Comparison of ENCODE assay signal across 8 mouse cellular contexts in the genomic region with DNA sequence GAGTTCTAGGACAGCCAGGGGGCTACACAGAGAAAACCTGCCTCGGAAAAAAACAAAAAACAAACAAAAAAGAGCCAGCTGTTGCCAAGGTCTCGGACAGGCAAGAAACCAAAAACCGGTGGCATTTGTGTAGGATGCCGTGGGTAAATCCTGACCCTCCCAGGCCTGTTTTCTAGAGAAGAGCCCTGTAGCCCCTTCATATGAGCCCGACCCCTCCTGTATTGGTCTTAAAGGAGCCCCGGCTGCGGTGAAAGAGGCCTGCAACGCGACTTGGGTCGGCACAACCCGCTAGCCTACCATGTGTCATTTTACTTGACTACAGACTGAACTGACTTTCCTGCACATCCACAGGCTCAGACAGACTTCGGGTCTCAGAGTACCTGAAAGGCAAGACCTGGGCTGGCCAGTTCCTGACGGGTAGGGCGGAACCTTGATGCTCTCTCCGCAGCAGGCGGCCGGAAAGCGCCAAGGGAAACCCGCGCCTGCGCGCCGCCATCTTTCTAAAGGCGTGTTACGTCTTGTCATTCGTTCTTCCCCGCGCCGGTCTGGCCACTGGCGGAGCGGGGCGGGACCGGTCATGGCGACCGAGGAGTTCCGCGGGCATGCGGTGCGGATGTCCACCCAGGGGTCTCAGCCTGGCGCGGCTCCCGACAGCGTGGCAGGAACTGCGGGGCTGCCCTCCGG. TPM values are rescaled to one million over a fixed set of nuclear protein-coding genes. Genes with fewer than 3 reads are reported as not detected.
DNase-seq lines count a peak whose midpoint lies in the region; ATAC-seq lines count a peak whose summit lies in the region.

TSS of gene Fam219b (plus strand) at position 485 of the 684 bp plus-strand sequence.

- ATAC-seq in heart, embryonic 14.5 days (ENCODE audit: insufficient number of reproducible peaks, insufficient read depth, low FRiP score, low read depth) = peak; percentile 83
- ATAC-seq in liver, embryonic 12.5 days = peak; percentile 91

- peaks cover 66% of the 10 kb centered on the region for H3K36me3 ChIP-seq in heart, embryonic 14.5 days (ENCODE audit: control insufficient read depth, insufficient read depth, low read length)
- H3K36me3 ChIP-seq in liver, embryonic 12.5 days = peaks cover 62% of the 10 kb centered on the region
- H3K36me3 ChIP-seq in splenic B cell, adult 2 months (ENCODE audit: control insufficient read depth, insufficient read depth, low read length, poor library complexity, severe bottlenecking) = peaks cover 7% of the 10 kb centered on the region; the same call in 1 of the 2 replicates

- H3K4me1 ChIP-seq in heart, embryonic 14.5 days (ENCODE audit: control insufficient read depth in 2 of 2, insufficient read depth in 2 of 2, low read length in 2 of 2) = peaks cover 3 to 9% of the 10 kb centered on the region in 2 experiments; a peak in 3 of 4 replicates
- H3K4me1 ChIP-seq in liver, embryonic 12.5 days = peaks cover 28% of the 10 kb centered on the region

- WGBS in heart, embryonic 14.5 days = 3% methylated on average over 45 of the region's 45 CpGs
- WGBS in liver, embryonic 12.5 days (ENCODE audit: insufficient replicate concordance) = 2% methylated on average over 45 of the region's 45 CpGs

- H3K4me3 ChIP-seq in heart, embryonic 14.5 days (ENCODE audit: control insufficient read depth in 1 of 2, insufficient read depth in 1 of 2, low read depth in 1 of 2, low read length in 2 of 2) = peak within 1 kb of the TSS; percentile 86 to 90
- H3K4me3 ChIP-seq in liver, embryonic 12.5 days = peak within 1 kb of the TSS; percentile 88

- peak within 1 kb of the TSS; percentile 83 for H3K4me2 ChIP-seq in heart, embryonic 14.5 days (ENCODE audit: low read length)
- H3K4me2 ChIP-seq in liver, embryonic 12.5 days = peak within 1 kb of the TSS; percentile 78

- peak within 1 kb of the TSS; percentile 71 to 84 for H3K27ac ChIP-seq in heart, embryonic 14.5 days (replicated peaks in 1 of 2; ENCODE audit: control insufficient read depth in 1 of 2, insufficient read depth in 1 of 2, low read depth in 2 of 2, low read length in 2 of 2)
- H3K27ac ChIP-seq in liver, embryonic 12.5 days = peak within 1 kb of the TSS; percentile 84

- no peaks in the 10 kb centered on the region for H3K9me3 ChIP-seq in heart, embryonic 14.5 days (ENCODE audit: control insufficient read depth, low read length)
- H3K9me3 ChIP-seq in liver, embryonic 12.5 days (replicated peaks) = no peaks in the 10 kb centered on the region

- DNase-seq in CD8-positive naive resting alpha-beta T cell, adult 2 months (ENCODE audit: low read depth in 2 of 2, low spot score in 2 of 2) = peak; percentile 72 to 76
- peak; percentile 80 for DNase-seq in c-Kit-negative CD71-positive TER-119-positive erythroid progenitor cells, embryonic 14.5 days (ENCODE audit: low read depth, low spot score)
- peak; percentile 61 for DNase-seq in fibroblast of lung, adult 2 months (ENCODE audit: low read depth)
- DNase-seq in kidney, postnatal 14 days = peak; percentile 94
- DNase-seq in naive thymus-derived CD4-positive, alpha-beta T cell, adult 2 months (ENCODE audit: low read depth) = peak; percentile 88
- peak; percentile 87 for DNase-seq in splenic B cell, adult 2 months (ENCODE audit: low read depth, low spot score)

- H3K9ac ChIP-seq in heart, embryonic 14.5 days (ENCODE audit: low read length) = peak within 1 kb of the TSS; percentile 91
- peak within 1 kb of the TSS; percentile 93 for H3K9ac ChIP-seq in liver, embryonic 12.5 days

- no peaks in the 10 kb centered on the region for H3K27me3 ChIP-seq in heart, embryonic 14.5 days (ENCODE audit: control insufficient read depth, insufficient read depth, low read length)
- no peaks in the 10 kb centered on the region for H3K27me3 ChIP-seq in liver, embryonic 12.5 days (replicated peaks)
- no peaks in the 10 kb centered on the region for H3K27me3 ChIP-seq in splenic B cell, adult 2 months (ENCODE audit: control insufficient read depth, insufficient read depth, low read length, poor library complexity, severe bottlenecking)

RNA-seq across cellular contexts. Expression of gene Fam219b, which starts in this region (rescaled TPM):
- 11.1 and 13.3 TPM in 2 replicates for polyA plus RNA-seq in heart, embryonic 14.5 days (2014; fragmentation: Nextera tagmentation; extraction: Ambion mirVana)
- 10.5 and 12.0 TPM in 2 replicates for polyA plus RNA-seq in liver, embryonic 12.5 days (2016; fragmentation: Nextera tagmentation; extraction: Ambion mirVana)

Comparison
In these comparisons a context has a peak if more than half of its experiments do, and no peak if none do; other contexts are left out.
1. Peak in every context shown above with its lines: DNase-seq, ATAC-seq, H3K4me3 ChIP-seq and H3K27ac ChIP-seq.